Mouse (Mus musculus) limb, embryonic 10.5 days (tissue): ENCODE data around the gene Zdhhc6. TPM values are rescaled to one million over a fixed set of nuclear protein-coding genes. Genes with fewer than 3 reads are reported as not detected.

Experiments
- DNase-seq: peaks from one replicate; pipeline ENCODE4 v3.0.0-alpha.2; 2017; ENCODE audit warnings: low spot score
- H3K27ac ChIP-seq: fragments of 300-500 bp; sonication (generic); 2 replicates; pipeline ENCODE4 v1.5.1; 2016; ENCODE audit warnings: mild to moderate bottlenecking
- H3K27me3 ChIP-seq: fragments of 300-500 bp; sonication (generic); 2 replicates; pipeline ENCODE4 v1.6.1; 2016; ENCODE audit warnings: low read depth, mild to moderate bottlenecking; ENCODE audit not compliant: poor library complexity, severe bottlenecking
- H3K36me3 ChIP-seq: fragments of 300-500 bp; sonication (generic); 2 replicates; pipeline ENCODE4 v1.6.1; 2016; ENCODE audit warnings: mild to moderate bottlenecking, moderate library complexity
- H3K4me1 ChIP-seq: fragments of 300-500 bp; sonication (generic); 2 replicates; pipeline ENCODE4 v1.6.1; 2016
- H3K4me3 ChIP-seq: fragments of 300-500 bp; sonication (generic); 2 replicates; pipeline ENCODE4 v1.5.1; 2016; ENCODE audit warnings: mild to moderate bottlenecking, moderate library complexity
- H3K9me3 ChIP-seq: fragments of 300-500 bp; sonication (generic); replicated peaks from 2 replicates; pipeline ENCODE4 v1.6.1; 2016; ENCODE audit warnings: mild to moderate bottlenecking
- WGBS: fragments of 180-500 bp; shearing (Covaris S2); methylation state at CpG from one replicate; pipeline ENCODE4 v1.1.7; 2016; 5-methylcytosine and 5-hydroxymethylcytosine counted together
- polyA plus RNA-seq: library from polyadenylated mRNA; unstranded; fragments of >200 nt; fragmentation: Nextera tagmentation; extraction: Ambion mirVana; gene quantifications from 2 replicates; pipeline ENCODE4 v1.2.1, GENCODE M21; 2016

Gene Zdhhc6
- polyA plus RNA-seq = 113 and 120 TPM in 2 replicates

DNA sequence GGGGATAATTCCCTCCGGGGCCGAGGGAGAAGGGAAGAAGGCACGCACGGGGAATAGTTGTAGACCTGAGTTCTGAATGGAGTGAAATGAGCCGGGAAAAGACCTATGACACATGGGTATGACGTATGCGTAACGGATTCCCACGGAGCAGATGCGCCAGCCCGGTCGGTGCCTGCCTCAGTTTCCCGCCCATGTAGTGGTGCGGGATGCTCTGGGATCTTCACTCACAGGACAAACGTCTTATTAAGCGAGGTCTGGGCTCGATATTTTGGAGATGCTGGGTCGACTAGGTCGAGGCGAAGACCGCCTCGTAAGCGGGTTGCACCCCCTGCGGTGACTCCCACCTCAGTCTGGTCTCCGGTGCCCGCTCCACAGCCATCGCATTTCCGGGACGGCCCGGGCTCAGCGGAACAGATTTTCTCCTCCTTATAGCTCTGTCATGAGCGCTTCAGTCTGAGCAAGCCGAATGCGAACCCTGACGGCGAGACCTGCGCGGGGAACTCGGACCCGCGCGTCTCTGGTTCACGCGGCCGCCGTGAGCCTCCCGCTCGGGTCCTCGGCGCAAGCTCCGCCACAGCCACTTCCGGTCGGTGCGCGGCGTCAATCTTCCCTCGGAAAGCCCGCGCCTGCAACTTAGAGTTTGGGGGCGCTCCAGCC lies at the start of gene Zdhhc6:
Gene Zdhhc6, minus strand, starts transcription at position 581 of the 657 bp plus-strand sequence.
- DNase-seq = peak; percentile 90
- peaks cover 18% of the 10 kb centered on the region for H3K4me1 ChIP-seq
- no peaks in the 10 kb centered on the region for H3K9me3 ChIP-seq
- peak within 1 kb of the TSS; percentile 92 for H3K27ac ChIP-seq
- H3K4me3 ChIP-seq = peak within 1 kb of the TSS; percentile 78
- WGBS = under 1% methylated on average over 60 of the region's 60 CpGs
- H3K36me3 ChIP-seq = peaks cover 29% of the 10 kb centered on the region
- no peaks in the 10 kb centered on the region for H3K27me3 ChIP-seq

DNA sequence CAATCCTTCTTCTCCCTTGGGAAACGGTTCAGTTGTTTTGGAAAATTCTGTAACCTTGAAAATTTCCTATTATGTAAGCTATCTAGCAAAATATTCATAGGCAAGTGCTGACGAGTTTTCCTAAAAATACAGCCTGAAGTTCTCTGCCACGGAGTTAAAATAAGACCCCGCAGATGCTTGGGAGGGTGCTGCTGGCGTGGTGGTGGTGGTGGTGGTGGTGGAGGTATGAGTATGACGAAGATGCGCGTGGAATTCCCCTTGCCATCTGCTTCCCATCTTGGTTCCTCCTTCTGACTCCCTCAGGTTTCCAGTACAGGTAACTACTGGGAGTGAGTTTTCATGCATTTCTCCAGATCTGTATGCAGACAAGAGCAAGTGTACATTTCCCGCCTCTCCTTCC lies 46.8 kb upstream of the Zdhhc6 start:
- no peak overlapping the region for H3K4me3 ChIP-seq
- 92% methylated on average over 9 of the region's 9 CpGs for WGBS
- no peaks in the 10 kb centered on the region for H3K36me3 ChIP-seq
- no peaks in the 10 kb centered on the region for H3K27me3 ChIP-seq
- no peak for DNase-seq
- H3K27ac ChIP-seq = no peak overlapping the region
- H3K9me3 ChIP-seq = no peaks in the 10 kb centered on the region
- peaks cover 3% of the 10 kb centered on the region; the same call in 1 of the 2 replicates for H3K4me1 ChIP-seq

DNA sequence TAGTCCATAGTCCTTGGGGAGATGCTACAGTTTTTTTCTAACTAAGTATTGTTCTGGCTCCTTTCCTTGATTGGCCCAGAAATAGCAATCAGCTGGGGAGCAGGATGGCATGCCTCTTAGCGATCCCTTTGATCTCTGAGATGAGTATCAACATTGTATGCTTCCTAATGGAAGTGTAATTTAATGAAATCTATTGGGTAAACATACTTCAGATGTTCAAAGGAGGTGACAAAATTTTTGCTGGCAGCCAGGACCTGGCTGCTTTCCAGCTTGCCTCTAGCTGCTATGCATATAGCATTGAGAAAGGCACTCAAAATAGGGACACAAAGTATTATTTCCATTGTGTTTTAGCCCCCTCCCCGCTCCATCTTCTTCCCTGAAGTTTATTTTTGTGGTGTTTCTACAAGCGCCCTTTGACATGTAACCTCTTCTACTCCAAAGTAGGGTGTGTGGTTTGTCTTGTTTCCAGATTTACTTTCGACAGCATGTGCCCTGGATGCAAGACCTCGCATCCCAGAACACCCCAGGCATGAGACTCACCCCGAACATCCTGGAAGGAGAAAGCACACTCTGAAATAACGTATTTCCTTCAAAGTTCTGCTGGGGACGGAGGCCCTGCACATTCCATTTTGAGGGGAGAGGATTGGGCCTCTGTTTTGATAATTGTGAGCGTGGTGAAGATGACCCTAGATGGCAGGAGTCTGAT lies 35.0 kb upstream of the Zdhhc6 start:
- no peaks in the 10 kb centered on the region for H3K27me3 ChIP-seq
- no peaks in the 10 kb centered on the region for H3K36me3 ChIP-seq
- H3K9me3 ChIP-seq = no peaks in the 10 kb centered on the region
- no peak overlapping the region for H3K4me3 ChIP-seq
- DNase-seq = no peak
- 82% methylated on average over 9 of the region's 9 CpGs for WGBS
- no peaks in the 10 kb centered on the region for H3K4me1 ChIP-seq
- no peak overlapping the region for H3K27ac ChIP-seq

DNA sequence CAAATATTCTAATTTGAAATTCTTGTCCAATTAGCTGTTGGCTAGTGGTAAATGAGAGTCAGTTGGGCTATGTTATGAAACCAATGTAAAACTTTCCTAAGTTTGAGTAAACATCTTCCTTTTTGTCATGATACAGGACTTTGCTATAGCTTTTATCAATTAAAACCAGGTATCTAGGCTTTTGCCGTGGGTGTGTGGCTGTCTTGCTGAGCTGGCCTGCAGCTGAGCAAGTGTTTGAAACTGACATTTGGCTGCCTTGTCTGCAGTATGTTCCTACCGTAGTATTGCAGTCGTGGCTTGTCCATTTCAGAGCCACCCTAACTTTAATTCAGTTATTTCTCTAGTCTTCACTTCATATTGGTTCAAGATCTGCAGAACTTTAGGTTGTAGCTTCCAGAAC lies 32.4 kb upstream of the Zdhhc6 start:
- no peak for DNase-seq
- 90% methylated on average over 3 of the region's 3 CpGs for WGBS
- no peaks in the 10 kb centered on the region for H3K36me3 ChIP-seq
- no peaks in the 10 kb centered on the region for H3K27me3 ChIP-seq
- no peaks in the 10 kb centered on the region for H3K4me1 ChIP-seq
- H3K9me3 ChIP-seq = no peaks in the 10 kb centered on the region
- no peak overlapping the region for H3K27ac ChIP-seq
- no peak overlapping the region for H3K4me3 ChIP-seq

DNA sequence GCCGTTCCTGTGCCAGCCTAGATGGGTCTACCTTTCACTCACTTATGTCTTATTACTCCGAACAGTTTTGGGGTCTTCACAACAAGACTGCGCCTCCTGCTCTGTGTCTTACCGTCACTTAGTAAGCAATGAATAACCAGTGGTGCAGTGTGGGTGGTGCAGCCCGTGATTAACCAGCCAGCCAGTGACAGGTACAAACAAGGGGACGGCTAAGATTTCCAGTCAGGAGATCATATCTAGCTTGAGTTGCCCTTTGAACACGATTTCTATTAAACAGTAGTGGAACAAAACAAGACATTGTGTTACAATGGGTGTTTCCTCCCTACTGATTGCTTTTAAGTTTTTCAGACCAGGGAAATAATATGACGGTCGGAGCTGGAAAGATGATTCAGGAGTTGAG lies 27.4 kb upstream of the Zdhhc6 start:
- WGBS = 90% methylated on average over 9 of the region's 9 CpGs

DNA sequence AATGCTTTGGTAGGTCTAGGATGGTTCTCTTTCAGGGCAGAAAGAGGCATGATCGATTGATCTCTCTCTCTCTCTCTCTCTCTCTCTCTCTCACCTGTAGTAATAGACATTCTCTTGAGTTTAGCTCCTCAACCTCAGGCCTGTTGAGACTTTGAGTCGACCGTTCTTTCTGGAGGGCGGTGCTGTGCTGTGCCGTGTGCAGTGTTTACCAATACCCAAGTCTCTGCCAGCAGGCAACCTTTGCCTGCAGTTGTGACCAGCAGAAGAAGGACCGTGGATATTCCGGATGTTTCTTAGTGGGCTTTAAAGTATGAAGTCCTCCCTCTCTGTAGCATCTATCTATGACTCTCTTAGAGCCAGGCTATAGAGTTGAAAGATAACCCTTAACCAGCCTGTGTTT lies 26.6 kb upstream of the Zdhhc6 start:
- Histone ChIP-seq H3K27ac (no peak overlapping the region), H3K36me3 (peaks cover 5% of the 10 kb centered on the region), H3K27me3 (no peaks in the 10 kb centered on the region), H3K4me1 (no peaks in the 10 kb centered on the region), H3K4me3 (no peak overlapping the region), H3K9me3 (no peaks in the 10 kb centered on the region)
- WGBS = 93% methylated on average over 7 of the region's 7 CpGs
- no peak for DNase-seq

More for the DNA sequence above, 27.4 kb upstream of the Zdhhc6 start:
- H3K27me3 ChIP-seq = no peaks in the 10 kb centered on the region
- H3K4me3 ChIP-seq = no peak overlapping the region
- H3K27ac ChIP-seq = no peak overlapping the region
- no peak for DNase-seq
- H3K9me3 ChIP-seq = no peaks in the 10 kb centered on the region
- peaks cover 5% of the 10 kb centered on the region for H3K36me3 ChIP-seq
- no peaks in the 10 kb centered on the region for H3K4me1 ChIP-seq

DNA sequence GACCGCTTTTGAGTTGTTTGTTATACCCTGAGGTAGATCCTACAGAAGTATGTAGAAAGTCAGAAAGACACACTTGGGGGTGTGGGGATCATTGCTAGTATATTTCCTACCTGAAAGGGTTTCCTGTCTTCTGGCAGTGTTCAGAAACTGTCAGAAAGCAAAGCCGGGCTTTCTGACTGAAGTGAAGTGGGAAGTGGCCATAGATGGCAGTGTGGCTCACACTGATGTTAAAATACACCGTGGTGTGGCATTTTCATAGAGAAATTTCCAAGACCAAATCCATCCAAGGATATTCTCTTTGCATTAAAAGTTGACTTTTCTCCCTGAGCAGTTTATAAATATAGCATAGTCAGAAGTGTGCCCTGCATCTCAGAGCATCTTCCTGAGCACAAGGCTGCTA lies 25.5 kb upstream of the Zdhhc6 start:
- WGBS = 89% methylated on average over 3 of the region's 3 CpGs

DNA sequence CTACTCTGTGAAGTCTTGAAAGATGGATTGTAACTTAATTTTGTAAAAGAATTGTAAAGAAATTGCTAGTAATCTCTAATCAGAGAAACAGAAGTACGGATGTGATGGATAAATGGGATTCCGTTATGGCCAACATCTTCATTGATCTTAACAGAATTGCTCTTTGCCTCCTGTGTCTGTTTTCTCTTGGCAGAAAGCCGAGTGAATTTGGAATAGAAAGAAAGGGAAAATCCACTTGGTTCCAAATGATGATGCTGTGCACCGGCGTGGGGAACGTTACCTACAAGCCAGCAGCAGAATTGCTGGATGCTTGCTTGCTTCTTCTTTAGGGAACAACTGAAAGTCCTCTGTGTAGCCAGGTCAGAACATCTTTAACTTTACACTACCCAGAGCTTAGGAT lies 24.7 kb upstream of the Zdhhc6 start:
- Histone ChIP-seq H3K27me3 (no peaks in the 10 kb centered on the region), H3K4me1 (no peaks in the 10 kb centered on the region), H3K9me3 (no peaks in the 10 kb centered on the region), H3K4me3 (no peak overlapping the region), H3K27ac (no peak overlapping the region), H3K36me3 (peaks cover 5% of the 10 kb centered on the region)
- no peak for DNase-seq
- 96% methylated on average over 6 of the region's 6 CpGs for WGBS

More for the DNA sequence above, 25.5 kb upstream of the Zdhhc6 start:
- H3K27me3 ChIP-seq = no peaks in the 10 kb centered on the region
- no peak for DNase-seq
- no peaks in the 10 kb centered on the region for H3K4me1 ChIP-seq
- H3K4me3 ChIP-seq = no peak overlapping the region
- no peaks in the 10 kb centered on the region for H3K9me3 ChIP-seq
- H3K27ac ChIP-seq = no peak overlapping the region
- H3K36me3 ChIP-seq = peaks cover 5% of the 10 kb centered on the region

DNA sequence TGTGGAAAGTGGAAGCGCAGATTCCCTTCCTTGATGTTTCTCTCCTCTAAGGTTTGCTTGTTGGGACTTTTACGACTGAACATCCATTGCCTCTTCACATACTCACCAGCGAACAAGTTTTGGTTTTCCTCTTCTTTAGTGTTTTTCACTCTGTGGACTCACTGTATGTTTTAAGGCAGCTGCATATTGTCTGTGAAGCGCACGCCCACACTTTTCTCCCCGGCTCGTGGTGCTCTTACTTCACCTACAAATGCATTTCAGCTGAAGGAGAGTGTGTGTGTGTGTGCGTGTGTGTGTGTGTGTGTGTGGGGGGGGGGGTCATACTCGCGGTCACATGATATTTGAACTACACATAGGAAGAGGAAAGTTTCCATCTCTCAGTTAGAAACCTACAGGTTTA lies 21.8 kb upstream of the Zdhhc6 start:
- 91% methylated on average over 10 of the region's 10 CpGs for WGBS
- Histone ChIP-seq H3K27ac (no peak overlapping the region), H3K4me1 (no peaks in the 10 kb centered on the region), H3K36me3 (peaks cover 3% of the 10 kb centered on the region), H3K27me3 (no peaks in the 10 kb centered on the region), H3K9me3 (no peaks in the 10 kb centered on the region), H3K4me3 (no peak overlapping the region)
- DNase-seq = no peak

DNA sequence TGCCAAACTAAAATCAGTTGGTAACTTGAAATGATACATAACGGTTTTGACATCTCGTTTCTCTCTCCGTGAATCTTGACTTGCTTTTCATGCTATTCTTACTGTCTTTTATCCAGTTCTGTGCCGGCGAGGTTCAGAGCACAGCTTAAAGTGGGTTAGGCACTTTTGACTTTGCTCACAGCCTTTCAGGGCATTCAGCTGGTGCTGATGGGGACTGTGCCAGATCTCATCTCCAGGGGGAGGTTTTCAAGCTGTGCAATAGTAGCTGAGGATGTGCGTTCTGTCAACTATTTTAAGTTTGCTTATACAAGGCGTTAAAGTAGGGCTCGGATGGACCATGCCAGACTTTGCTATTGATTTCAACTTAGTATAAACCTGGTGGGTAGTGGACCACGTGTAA lies 21.2 kb upstream of the Zdhhc6 start:
- Histone ChIP-seq H3K4me1 (no peaks in the 10 kb centered on the region), H3K27ac (no peak overlapping the region), H3K36me3 (peaks cover 1% of the 10 kb centered on the region; the same call in 1 of the 2 replicates), H3K27me3 (no peaks in the 10 kb centered on the region), H3K9me3 (no peaks in the 10 kb centered on the region), H3K4me3 (no peak overlapping the region)
- DNase-seq = no peak
- 94% methylated on average over 9 of the region's 9 CpGs for WGBS

DNA sequence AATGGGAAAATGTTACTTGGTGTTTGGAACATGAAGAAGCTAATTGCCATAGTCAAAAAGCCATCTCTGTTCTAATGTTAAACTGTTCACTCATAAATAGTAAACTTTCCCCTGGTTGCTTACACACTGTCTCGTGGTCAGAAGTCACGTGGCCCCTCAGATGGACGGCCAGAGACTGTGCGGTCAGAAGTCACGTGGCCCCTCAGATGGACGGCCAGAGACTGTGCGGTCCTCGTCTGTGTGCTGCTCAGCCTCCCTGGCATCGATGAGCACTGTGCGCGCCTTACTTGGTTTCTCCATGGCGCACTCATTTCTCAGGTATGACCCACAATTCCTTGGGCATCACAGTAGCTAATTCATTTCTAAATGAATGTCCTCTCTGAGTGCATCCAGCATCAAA lies 20.6 kb upstream of the Zdhhc6 start:
- Histone ChIP-seq H3K9me3 (no peaks in the 10 kb centered on the region), H3K27me3 (no peaks in the 10 kb centered on the region), H3K4me1 (no peaks in the 10 kb centered on the region), H3K27ac (no peak overlapping the region), H3K36me3 (peaks cover 8% of the 10 kb centered on the region), H3K4me3 (no peak overlapping the region)
- 92% methylated on average over 12 of the region's 12 CpGs for WGBS
- no peak for DNase-seq

DNA sequence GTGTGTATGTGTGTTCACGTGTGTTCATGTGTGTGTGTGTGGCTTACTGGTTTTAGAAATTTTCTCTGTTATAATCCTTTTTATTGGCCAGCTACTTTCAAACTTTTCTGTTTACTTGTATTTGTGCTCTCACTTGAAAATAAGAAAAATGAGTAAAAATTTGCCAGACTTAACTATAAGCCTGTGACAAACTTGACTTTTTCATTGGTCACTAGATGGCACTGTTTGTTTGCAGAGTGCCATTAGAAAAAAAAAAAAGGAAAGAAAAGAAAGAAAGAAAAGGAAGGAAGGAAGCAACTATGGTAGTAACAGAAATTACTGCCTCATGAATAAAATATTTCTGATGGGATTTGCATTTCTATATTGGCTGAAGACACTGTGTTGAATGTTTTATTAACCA lies 20.0 kb upstream of the Zdhhc6 start:
- H3K27ac ChIP-seq = no peak overlapping the region
- WGBS = 100% methylated on average over 1 of the region's 1 CpGs
- DNase-seq = no peak
- H3K4me3 ChIP-seq = no peak overlapping the region
- H3K36me3 ChIP-seq = peaks cover 12% of the 10 kb centered on the region
- no peaks in the 10 kb centered on the region for H3K9me3 ChIP-seq
- no peaks in the 10 kb centered on the region for H3K4me1 ChIP-seq
- no peaks in the 10 kb centered on the region for H3K27me3 ChIP-seq

DNA sequence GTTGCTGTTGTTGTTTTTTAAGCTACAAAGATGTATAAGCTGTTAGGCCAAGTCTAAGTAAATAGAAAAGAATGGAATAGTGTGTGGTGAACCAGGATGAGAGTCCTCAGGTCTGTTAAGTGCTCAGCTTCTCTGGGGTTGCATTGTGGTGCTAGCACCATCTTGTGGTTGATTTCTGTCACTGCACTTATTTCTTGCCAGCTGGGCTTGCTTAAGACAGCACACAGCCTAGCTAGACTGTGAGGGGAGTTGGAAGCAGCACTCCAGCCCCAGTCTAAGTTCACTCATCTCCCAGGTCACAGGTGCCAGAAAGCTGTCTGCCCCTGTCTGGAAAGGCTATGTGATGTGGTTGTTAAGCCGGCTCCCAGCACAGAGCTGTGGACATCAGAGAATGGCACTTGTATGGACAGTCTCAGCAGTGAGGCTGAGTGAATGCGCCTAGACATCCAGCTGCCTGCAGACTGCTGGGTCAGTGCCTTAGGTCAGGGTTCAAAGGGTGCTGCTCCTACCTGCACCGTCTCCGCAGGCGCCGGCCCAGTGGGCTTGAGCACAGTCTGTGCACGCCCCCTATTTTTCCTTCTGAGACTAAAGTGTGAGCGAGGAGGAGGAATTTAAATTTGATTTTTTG lies 16.9 kb upstream of the Zdhhc6 start:
- Histone ChIP-seq H3K27ac (no peak overlapping the region), H3K9me3 (no peaks in the 10 kb centered on the region), H3K4me3 (no peak overlapping the region), H3K36me3 (peaks cover 41% of the 10 kb centered on the region), H3K27me3 (no peaks in the 10 kb centered on the region), H3K4me1 (no peaks in the 10 kb centered on the region)
- 93% methylated on average over 8 of the region's 8 CpGs for WGBS
- peak; percentile 66 for DNase-seq
